Mouse (Mus musculus) CD8-positive naive resting alpha-beta T cell, adult 2 months (primary cell): Measurements from ENCODE around the gene St3gal2.
"Not testable (repeated sequence)": the region's sequence is repeated elsewhere in the genome, so short reads cannot be mapped to it uniquely, and the experiment has no call there.

Experiments used
- DNase-seq, 2 experiments: peaks; one replicate each; pipeline ENCODE4 v3.0.0; 2022; ENCODE audit warnings: low read depth in 2 of 2, low spot score in 2 of 2

St3gal2 gene

GRCm38 (mm10) chr8:110919341-110920031 lies at the start of gene St3gal2:
Gene St3gal2 (plus strand): TSS chr8:110919922.
- DNase-seq: peak; percentile 48 to 58

- DNase-seq: no peak
These were observed 49.2 kb upstream of the St3gal2 start for GRCm38 (mm10) chr8:110870501-110870900.

- DNase-seq: no peak
These were observed 41.9 kb upstream of the St3gal2 start for GRCm38 (mm10) chr8:110877862-110878261.

- DNase-seq: no peak
These were observed 37.9 kb upstream of the St3gal2 start for GRCm38 (mm10) chr8:110881741-110882310.

- no peak for DNase-seq
These were observed 35.9 kb upstream of the St3gal2 start for GRCm38 (mm10) chr8:110883824-110884223.

GRCm38 (mm10) chr8:110886634-110887033 lies 33.1 kb upstream of the St3gal2 start:
- DNase-seq: no peak

- DNase-seq: no peak
These were observed 32.2 kb upstream of the St3gal2 start for GRCm38 (mm10) chr8:110887551-110887950.

- no peak for DNase-seq
These were observed 31.3 kb upstream of the St3gal2 start for GRCm38 (mm10) chr8:110888441-110888840.

- no peak for DNase-seq
These were observed 30.9 kb upstream of the St3gal2 start for GRCm38 (mm10) chr8:110888860-110889259.

GRCm38 (mm10) chr8:110889904-110890470 lies 29.7 kb upstream of the St3gal2 start:
- no peak for DNase-seq

GRCm38 (mm10) chr8:110892040-110892439 lies 27.7 kb upstream of the St3gal2 start:
- no peak for DNase-seq

GRCm38 (mm10) chr8:110892913-110893312 lies 26.8 kb upstream of the St3gal2 start:
- no peak for DNase-seq

- DNase-seq: no peak
These were observed 24.9 kb upstream of the St3gal2 start for GRCm38 (mm10) chr8:110894851-110895250.

- DNase-seq: no peak
These were observed 24.5 kb upstream of the St3gal2 start for GRCm38 (mm10) chr8:110895254-110895653.

- no peak for DNase-seq
These were observed 23.9 kb upstream of the St3gal2 start for GRCm38 (mm10) chr8:110895812-110896211.

GRCm38 (mm10) chr8:110897495-110897894 lies 22.2 kb upstream of the St3gal2 start:
- DNase-seq: no peak

GRCm38 (mm10) chr8:110901056-110901455 lies 18.7 kb upstream of the St3gal2 start:
- no peak for DNase-seq

- DNase-seq: peak; percentile 57 to 70
These were observed 17.7 kb upstream of the St3gal2 start, which contains the start of gene Fuk for GRCm38 (mm10) chr8:110901839-110902578. Gene Fuk (minus strand): TSS chr8:110902488.

- DNase-seq: no peak
These were observed 17.1 kb upstream of the St3gal2 start for GRCm38 (mm10) chr8:110902579-110902965.

GRCm38 (mm10) chr8:110905404-110905803 lies 14.3 kb upstream of the St3gal2 start:
- no peak for DNase-seq

- DNase-seq: no peak
These were observed 13.0 kb upstream of the St3gal2 start for GRCm38 (mm10) chr8:110906682-110907081.

GRCm38 (mm10) chr8:110909850-110910249 lies 9.9 kb upstream of the St3gal2 start:
- not testable (repeated sequence) for DNase-seq
